Mouse (Mus musculus): Measurements from ENCODE around the gene Wfdc6a. TPM values are rescaled to one million over a fixed set of nuclear protein-coding genes. Genes with fewer than 3 reads are reported as not detected.
"Not testable (repeated sequence)": the region's sequence is repeated elsewhere in the genome, so short reads cannot be mapped to it uniquely, and the experiment has no call there.

Gene Wfdc6a
- total RNA-seq (2021), result 1 to 10 TPM in 1 of 2 experiments, under 1 TPM in 1; 0.71 to 1.9 TPM
- long read RNA-seq, experiment 1, result 0 reads
- long read RNA-seq, experiment 2, result 0 reads

GRCm38 (mm10) chr2:164585025-164585725, at the start of gene Wfdc6a:
Wfdc6a (minus strand) TSS chr2:164585447.
- not testable (repeated sequence) for DNase-seq (ENCODE audit: low spot score in 2 of 2)

DNA sequence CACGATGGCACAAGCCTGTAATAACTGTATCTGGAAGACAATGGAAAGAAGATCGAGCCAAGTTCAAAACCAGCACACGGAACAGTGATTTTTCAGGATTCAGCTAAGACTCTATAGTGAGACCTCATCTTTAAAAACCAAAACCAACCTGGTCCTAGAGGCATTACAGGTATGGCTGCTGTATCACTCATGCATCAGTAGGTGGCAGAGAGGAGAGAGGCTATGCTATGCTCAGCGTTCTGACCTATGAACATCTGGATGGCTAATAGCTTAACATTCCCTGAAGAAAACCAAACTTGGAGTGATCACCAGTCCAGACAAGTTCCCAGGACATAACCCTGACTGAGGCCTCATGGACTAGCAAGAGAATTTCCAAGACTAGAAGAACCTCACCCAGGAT, 36.5 kb upstream of the Wfdc6a start:
- DNase-seq (ENCODE audit: low spot score in 2 of 2), result no peak

DNA sequence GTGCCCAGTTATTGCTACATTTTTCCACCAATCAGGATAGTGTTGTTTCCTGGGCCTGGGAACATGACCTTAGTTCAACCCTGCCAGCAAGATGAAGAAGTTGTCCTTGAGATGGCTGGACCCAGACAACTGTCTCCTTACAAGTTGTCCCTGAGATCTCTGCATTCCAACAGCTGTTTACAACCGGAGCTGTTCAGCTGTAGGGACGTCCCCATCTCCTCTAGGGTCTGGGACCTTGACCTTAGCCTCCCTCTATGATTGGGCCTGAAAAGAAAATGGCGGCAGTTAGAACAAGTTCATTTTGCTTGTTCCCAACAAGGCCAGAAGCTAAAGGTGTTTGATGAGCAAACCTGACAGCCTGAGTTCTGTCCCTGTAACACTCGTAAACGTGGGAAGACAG, 33.8 kb upstream of the Wfdc6a start:
- no peak for DNase-seq (ENCODE audit: low spot score in 2 of 2)

DNA sequence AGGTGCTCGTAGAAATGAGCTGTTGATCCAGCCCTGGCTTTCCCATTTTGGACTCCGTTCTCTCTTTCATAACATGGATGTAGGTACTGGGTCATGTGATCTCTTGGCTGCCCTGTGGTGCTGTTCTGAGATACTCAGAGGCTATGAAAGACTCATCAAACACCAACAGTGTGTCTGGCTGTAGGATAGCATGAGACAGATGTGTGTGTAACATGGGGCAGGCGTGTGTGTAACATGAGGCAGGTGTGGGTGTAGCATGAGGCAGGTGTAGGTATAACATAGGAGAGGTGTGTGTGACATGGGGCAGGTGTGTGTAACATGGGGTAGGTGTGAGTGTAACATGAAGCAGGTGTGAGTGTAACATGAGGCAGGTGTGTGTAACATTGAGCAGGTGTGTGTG, 30.1 kb upstream of the Wfdc6a start:
- DNase-seq (ENCODE audit: low spot score in 2 of 2), result no peak

GRCm38 (mm10) chr2:164613471-164613870, 28.2 kb upstream of the Wfdc6a start, which contains the start of the genes Wfdc6b and Wfdc8:
Wfdc6b (plus strand) TSS chr2:164613522.
Wfdc8 (minus strand) TSS chr2:164613626.
- DNase-seq (ENCODE audit: low spot score in 2 of 2), result peak in 1 of 2 experiments; percentile 6

DNA sequence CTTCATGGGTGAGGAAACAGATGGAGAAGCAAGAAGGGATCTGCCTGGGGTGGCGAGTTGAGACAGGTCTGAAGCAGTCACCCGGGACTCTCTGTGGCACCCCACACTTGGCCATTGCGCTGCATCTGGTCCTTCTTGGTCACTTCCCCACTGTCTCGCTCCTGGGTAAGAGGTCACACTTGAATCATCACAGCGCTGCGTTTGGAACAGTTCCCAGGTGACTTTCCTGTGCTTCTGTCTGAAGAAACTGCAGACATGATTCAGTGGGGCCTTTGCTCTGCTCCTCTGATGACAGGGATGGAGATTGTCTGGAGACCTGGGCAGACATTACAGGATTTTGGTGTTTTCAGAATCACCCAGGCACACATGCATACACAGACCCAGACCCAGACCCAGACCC, 23.5 kb upstream of the Wfdc6a start:
- no peak for DNase-seq (ENCODE audit: low spot score in 2 of 2)

- no peak for DNase-seq (ENCODE audit: low spot score in 2 of 2)
Observed at GRCm38 (mm10) chr2:164604411-164604810, 19.2 kb upstream of the Wfdc6a start.

GRCm38 (mm10) chr2:164603482-164603881, 18.2 kb upstream of the Wfdc6a start:
- no peak for DNase-seq (ENCODE audit: low spot score in 2 of 2)

GRCm38 (mm10) chr2:164600179-164600578, 14.9 kb upstream of the Wfdc6a start:
- no peak for DNase-seq (ENCODE audit: low spot score in 2 of 2)

DNA sequence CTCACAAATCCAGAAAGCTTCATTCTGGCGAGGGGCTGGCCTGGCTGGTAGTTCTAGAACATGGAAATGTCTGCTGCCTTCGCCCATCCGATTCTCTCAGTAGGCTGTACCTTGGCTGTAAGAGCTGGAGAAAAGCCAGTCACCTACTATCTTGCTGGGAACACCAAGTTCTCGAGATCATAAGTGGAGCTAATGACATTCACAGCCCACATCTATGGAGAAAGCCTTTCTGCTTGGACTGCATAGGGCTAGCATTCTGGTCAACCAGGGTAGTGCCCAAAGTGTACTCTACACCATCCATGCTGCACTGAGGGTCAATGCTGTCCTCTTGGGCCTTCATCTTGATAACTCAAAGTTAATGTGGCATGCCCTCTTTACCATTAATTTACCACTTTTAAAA, 8.2 kb upstream of the Wfdc6a start, which contains the start of gene Eppin:
Eppin (minus strand) TSS at position 101 of the 400 bp plus-strand sequence.
- DNase-seq (ENCODE audit: low spot score in 2 of 2), result no peak

DNA sequence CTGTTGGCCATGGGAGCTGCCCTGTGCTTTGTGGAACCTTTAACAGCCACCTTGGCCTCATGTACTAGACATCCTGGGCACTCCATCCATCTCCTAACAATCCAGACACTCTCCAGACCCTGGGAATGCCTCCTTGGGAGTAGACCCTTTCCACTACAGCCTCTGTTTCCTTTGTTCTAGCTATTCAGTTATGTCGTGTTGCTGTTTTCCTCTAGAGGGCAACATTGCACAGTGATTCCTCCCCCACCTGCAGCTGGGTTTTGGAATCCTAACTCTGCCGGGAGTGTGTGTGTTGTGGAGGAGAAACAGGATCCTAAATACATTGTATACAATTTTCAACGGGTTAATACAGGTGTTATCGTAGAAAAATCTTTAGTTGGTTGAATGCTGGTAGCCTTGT, 6.8 kb upstream of the Wfdc6a start:
- DNase-seq (ENCODE audit: low spot score in 2 of 2), result peak; percentile 18 to 45

GRCm38 (mm10) chr2:164573359-164573758, 11.9 kb downstream of the Wfdc6a start, which contains the start of gene Spint3:
Spint3 (minus strand) TSS chr2:164573459.
- DNase-seq (ENCODE audit: low spot score in 2 of 2), result not testable (repeated sequence)

DNA sequence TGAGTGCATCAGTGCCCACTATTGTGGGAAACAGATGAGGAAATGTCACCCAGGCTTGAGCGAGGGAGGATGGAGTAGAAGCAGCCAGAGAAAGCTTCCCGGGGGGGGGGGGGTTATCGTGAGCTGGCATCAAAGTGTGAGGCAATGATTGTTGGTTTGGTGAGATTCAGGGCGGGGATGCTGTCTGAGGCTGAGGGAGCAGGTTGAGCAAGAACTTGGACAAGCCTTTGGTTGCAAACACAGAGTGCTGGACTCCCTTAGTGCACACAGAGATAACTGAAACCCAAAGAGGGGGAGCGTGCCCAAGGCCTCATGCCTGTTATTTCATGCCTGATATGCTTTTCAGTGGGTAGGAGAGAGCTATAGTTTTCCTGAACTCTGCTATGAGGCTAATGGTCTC, 17.8 kb downstream of the Wfdc6a start:
- no peak for DNase-seq (ENCODE audit: low spot score in 2 of 2)

- DNase-seq (ENCODE audit: low spot score in 2 of 2), result no peak
Observed at GRCm38 (mm10) chr2:164566997-164567396, 18.2 kb downstream of the Wfdc6a start.

- DNase-seq (ENCODE audit: low spot score in 2 of 2), result no peak
Observed at GRCm38 (mm10) chr2:164564346-164564745, 20.9 kb downstream of the Wfdc6a start.

GRCm38 (mm10) chr2:164563339-164564038, 21.8 kb downstream of the Wfdc6a start:
- peak; percentile 31 to 37 for DNase-seq (ENCODE audit: low spot score in 2 of 2)

- no peak for DNase-seq (ENCODE audit: low spot score in 2 of 2)
Observed at GRCm38 (mm10) chr2:164562391-164563188, 22.7 kb downstream of the Wfdc6a start, which contains the start of gene Wfdc2. Wfdc2 (plus strand) TSS chr2:164562413.

DNA sequence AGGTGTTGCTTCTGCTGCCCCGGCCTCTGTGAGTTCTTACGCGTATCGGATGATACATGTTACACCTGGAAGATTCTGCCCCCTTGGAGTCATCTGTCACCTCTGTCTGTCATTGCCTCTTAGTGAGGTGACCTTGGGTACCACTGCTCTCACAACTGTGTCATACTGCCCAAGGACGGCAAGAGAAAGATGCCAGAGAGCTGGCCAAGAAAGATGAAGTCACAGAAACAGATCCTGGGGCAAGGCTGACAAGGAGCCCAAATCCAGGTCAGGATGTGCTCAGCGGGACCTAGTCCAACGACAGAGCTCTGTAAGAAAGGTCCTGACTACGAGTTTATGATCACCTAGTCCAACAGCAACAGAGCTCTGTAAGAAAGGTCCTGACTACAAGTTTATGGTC, 25.1 kb downstream of the Wfdc6a start:
- DNase-seq (ENCODE audit: low spot score in 2 of 2), result no peak

GRCm38 (mm10) chr2:164558991-164559645, 26.1 kb downstream of the Wfdc6a start:
- no peak for DNase-seq (ENCODE audit: low spot score in 2 of 2)

DNA sequence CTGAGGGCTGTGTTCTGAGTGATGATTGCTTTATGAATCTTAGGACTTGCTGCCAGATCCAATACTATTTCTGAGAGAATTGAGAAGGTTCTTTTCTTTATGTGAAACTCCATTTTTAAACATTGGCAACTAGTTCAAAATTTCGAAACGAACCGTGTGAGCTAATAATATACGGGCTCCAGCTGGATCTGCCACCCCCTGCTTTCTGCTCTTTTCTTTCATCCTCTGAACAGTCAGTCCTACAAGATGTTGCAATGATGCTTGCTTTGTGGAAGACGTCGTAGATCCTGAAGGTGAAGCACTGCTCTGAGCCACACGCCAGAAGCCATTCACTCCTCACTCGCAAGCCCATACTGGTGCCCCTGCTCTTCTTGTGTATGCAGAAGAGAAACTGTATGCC, 26.8 kb downstream of the Wfdc6a start:
- peak; percentile 17 to 52 for DNase-seq (ENCODE audit: low spot score in 2 of 2)

GRCm38 (mm10) chr2:164551502-164551901, 33.7 kb downstream of the Wfdc6a start:
- no peak for DNase-seq (ENCODE audit: low spot score in 2 of 2)
